Mouse (Mus musculus): Measurements from ENCODE around the gene Riox1.

DNA sequence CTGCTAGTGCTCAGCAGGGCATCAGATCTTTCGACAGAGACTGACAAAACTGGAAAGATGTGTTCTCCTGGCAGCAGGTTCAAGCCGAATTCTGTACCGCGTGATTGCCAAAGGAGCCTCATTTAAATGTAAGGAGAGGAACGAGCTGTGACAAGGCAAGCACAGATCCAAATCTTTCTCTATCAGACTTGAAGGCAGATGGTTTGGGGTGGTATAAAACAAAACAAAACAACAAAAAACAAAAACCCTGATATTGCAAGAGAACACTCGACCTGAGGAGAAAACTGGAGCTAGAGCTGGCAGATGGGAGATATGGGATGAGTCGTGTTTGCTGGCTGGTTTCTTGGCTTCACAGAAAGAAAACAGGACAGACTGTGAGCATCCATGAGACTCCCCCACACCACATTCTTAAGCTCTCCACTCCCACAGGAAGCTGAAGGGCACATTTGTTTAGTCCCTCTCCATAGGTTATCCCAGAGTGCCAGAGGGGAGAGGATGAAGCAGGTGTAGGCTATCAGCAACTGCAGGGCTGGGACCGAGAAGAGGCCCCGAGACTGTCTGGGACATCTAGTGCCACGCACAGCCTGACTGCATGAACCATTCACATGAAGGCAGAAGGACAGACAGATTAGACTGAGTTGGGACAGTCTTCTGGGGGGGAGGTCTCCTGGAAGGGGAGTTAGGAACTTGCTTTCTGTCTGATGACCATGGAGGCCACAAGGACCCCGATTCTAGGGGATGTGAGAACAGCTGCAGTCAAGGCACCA, 48.1 kb downstream of the Riox1 start:
- TF ChIP-seq POLR2A (IDR thresholded peaks at IDR 0.05; ENCODE audit: control insufficient read depth, low read depth, low read length) (no peak), CTCF (IDR thresholded peaks at IDR 0.05; ENCODE audit: control insufficient read depth, insufficient read depth, insufficient replicate concordance, low read depth, low read length) (no peak)

Data from testis, adult 2 months (tissue).